Mouse (Mus musculus) heart, postnatal 0 days (tissue): ENCODE results near the gene Olfr282.

Experiments
- CTCF ChIP-seq: IDR thresholded peaks from 2 replicates; pipeline ENCODE4 v1.5.1; 2016; ENCODE audit warnings: antibody characterized with exemption, control low read depth, low read depth
- EP300 ChIP-seq: IDR thresholded peaks from 2 replicates; pipeline ENCODE4 v1.6.1; 2016; ENCODE audit warnings: antibody characterized with exemption, low read depth

DNA sequence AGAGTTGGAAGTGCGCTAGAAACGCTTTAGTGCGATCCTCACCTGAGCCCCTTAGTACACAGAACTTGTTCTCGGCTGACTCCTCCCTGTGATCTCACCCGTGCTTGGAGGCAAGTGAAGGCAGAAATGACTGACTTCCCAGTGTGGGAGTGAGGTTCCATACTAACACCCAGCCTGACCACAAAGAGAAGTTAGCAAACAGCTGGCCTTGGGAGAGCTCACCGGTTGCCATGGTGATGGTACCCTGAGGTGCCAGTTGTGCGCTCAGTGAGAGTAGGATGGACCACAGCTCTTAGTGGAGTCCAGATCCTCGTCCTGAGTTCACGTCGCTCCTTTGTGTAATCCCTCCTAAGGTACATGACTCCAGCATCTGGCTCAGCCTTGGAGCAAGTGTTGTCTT lies 43.9 kb downstream of the Olfr282 start:
- no peak for TF ChIP-seq EP300
- no peak for TF ChIP-seq CTCF
